Mouse (Mus musculus): ENCODE results near the gene Gm20388.
A peak's percentile ranks its signal among the peaks of the same experiment; 100 is the strongest.

Gm20388 gene

DNA sequence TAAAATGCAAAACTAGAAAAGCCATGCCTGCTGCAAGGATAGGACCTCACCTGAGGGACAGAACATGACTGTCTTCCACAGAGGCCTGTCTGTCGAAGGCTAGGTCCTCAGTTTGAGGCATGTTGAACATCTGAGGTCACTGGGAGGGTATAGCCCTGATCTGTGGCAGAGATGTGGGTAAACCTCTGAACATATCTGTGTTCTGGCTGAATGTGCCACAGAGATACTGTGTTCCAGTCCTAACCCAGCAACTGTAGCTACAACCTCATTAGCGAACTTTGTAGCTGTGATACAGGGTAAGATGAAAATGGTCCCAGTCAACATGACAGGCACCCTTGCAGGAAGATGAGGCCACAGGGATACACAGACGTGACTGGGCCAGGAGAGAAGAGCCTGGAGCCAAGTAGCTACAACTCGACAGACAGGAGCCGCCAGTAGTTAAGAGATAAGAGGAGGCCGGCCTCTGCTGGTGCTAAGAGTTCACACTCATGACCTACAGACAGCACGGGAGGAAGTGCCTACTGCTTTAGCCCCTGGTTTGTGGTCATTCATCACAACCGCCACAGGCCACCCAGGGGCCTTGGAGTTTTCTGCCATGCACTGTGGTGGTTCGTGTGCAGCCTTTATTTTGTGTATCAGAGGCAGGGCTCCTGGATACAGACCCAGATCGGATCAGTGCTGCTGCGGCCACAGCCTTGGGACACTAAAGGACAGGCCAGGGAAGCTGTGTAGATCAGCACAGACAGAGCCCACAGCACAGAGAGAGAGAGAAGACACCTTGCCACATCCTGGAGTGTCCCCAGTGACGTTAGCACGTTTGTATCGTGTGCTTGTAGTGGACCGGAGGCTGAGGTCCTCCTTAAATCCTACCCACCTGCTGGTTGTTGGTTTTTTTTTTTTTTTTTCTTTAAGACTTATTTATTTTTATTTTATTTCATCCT is 2439.0 kb downstream of the Gm20388 start:
- peak; percentile 74 for DNase-seq

DNA sequence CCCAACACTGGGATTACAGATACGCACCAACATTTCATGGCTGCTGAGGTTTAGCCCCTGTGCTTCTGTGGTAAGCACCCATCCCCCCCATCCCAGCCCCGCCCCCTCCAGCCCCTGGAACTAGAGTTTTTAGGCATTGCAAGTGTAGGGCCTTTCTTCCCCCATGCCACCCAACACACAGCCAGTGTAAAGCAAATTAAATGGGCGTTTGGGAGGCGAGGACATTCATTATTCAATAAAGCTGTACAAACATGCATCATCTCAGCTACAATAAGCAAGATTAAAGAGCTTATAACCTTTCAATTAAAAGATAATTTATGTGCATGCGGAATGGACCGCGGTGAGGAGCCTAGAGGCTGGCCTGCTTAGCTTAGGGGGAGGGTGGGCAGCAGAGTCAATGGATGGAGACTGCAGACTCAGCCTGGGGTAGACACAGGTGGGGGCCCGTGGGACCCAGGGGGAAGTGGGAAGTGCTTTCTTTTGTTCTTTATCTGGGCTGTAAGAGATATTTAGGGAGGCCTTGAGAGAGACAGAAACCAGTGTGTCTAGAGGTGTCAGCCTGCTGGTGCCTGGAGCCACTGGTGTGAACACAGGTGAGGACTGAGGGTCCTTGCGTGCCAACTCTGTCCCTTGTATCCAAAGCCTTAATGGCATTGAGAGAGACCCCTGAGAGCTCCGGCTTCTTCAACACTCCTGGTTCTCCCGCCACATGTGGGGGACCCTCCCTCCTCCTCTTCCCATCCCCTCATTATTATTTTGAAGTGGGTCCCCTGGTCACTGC is 2439.9 kb downstream of the Gm20388 start:
- DNase-seq = no peak

DNA sequence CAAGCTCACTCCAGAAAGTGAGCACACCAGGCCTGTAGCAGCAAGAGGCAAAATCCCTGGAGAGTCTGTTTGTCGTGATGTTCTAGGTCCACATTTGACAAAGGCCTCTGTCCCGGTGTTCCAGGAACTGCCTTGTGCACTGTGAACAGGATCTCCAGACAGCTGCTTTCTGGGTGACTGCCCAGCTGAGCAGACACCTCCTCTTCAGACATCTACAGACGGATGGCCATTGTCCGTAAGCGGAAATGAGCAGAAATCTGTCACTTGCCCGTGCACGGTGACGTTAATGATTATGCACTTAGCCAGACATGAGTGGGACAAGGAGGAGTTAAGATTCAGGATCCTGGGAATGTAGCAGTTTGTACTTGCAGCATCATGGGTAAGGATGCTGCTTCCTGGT is 2443.5 kb downstream of the Gm20388 start:
- DNase-seq = no peak

DNA sequence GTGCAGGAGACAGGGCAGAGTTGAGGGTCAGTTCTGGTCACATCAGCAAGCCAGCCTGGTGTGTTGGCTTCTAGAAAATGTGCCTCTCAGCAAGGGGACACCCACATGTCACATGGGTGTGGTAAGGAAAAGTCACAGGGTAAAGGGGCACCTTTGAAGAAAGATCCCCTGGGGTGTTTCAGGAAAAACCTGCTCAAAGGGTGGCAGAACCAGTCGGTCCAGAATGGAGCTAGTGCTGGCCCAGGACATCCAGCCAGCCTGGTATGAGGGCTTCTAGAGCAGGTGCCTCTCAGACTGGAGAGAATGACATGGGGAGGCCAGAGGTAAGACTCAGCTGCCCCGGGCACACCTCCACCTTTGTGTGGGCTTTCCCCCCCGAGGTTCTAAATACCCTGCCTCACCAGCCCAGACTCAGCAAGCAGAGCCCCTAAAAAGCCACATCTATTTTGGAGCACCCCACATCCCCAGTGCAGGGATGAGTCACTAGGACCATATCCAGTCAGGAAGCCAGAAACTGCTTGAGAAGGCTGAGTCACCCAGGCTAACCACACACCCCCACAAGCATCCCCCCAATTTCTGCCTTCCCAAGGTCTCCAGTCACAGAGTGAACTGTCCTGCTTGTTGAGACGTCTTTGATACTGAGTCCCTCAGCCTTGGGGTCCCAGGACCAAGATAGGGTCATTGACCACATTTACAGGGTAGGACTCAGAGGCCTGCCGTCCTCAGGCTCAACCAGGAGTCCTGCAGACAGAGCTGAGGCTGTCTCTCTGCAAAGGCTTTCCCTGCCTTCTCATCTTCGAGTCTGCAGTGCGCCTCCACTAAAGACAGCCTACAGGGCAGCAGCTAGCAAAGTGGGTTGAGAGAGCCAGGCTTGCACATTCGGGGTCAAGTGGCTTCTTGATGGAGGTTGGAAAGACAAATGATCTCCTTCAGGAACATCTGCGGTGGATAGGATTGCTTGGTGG is 2445.3 kb downstream of the Gm20388 start:
- DNase-seq = no peak

DNA sequence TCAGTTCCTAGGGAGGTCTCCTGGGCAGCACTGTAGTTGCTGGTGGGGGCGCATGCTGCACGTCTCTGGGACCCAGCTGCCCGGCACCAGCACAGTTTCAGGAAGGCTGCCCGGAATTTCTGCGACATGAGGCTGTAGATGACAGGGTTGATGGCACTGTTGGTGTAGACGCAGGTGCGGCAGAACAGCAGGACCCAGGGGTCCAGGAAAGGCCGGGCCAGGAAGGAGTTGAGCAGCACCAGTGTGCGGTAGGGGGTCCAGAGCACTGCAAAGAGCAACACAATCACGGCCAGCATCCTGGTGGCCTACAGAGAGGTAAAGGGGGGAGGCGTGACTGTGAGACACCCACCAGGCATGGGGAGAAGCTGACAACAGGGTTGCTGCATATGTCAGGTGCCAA is 2446.6 kb downstream of the Gm20388 start:
- no peak for DNase-seq

DNA sequence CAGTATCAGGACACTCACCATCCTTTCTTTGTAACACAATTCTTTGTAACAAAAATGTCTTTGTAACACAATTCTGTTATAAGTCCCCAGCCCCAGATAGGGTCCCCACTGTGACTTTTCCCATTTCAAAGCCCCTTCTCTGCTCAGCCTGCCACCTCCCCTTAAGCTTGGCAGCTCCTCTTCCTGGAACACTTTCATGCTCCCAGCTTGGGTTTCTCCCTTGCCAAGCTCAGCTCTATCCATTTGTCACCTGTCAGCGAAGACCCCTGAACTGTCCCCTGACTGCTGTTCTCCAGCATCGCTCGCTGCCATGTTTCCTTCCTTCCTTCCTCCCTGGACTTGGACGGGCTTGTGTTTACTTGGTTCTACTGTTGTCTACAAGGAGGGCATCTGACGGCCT is 2447.0 kb downstream of the Gm20388 start:
- no peak for DNase-seq

DNA sequence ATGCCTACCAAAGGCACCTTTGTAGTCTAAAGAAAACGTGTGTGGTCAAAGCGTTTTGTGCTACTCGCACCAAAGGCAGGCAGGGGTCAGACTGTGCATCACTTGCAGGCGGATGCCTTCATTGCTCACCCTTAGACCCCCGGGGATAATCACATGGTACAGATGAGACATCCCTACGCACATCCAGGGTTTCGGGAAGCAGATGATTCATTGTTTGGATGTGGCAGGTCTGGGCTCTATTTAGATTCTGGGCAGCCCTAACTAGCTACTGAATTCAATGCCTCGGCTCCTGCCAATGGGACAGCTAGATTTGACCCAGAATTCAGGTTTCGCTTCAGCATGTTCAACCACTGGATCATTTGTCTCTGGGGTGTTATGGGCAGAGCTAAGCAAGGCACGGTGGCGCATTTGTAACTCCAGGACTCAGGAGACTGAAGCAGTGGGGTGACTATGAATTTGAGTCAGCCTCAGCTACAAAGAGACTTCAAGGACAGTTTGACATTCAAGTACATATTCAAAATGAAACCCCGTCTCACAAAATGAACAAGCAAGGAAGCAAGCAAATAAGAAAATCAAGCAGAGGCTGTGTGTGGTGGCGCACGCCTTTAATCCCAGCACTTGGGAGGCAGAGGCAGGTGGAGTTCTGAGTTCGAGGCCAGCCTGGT is 2448.6 kb downstream of the Gm20388 start:
- no peak for DNase-seq

DNA sequence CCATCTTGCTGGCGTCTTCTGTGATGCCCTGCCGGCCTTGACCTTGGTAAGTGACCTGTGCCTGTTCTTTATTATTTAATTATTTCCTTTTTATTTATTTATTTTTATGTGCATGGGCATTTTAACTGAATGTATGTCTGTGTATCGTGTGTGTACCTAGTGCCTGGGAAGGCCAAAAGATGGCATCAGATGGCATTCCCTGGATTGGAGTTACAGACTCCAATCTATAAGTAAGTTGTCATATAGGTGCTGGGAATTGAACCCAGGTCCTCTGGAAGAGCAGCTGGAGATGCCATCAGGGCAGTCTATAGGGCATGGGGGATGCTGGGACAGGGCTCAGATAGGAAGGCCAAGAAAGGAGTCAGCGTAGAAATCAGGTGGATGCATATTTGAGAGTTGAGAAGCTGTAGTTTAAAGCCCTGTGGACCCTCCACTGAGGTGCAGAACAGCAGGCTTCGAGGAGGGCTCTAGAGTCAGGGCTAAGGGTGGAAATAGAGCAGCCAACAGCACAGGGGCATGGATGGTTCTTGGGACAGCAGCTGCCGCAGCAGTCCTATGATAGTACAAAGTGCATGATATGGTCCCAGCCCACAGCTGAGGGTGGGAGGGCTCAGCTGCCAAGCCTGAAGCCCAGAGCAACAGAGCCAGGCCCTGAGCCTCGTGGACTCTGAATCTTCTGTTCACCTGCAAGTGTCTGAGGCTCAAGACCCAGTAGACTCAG is 2450.2 kb downstream of the Gm20388 start, which contains the start of gene Trhr2:
Trhr2 (minus strand) TSS at position 51 of the 721 bp plus-strand sequence.
- no peak for DNase-seq

DNA sequence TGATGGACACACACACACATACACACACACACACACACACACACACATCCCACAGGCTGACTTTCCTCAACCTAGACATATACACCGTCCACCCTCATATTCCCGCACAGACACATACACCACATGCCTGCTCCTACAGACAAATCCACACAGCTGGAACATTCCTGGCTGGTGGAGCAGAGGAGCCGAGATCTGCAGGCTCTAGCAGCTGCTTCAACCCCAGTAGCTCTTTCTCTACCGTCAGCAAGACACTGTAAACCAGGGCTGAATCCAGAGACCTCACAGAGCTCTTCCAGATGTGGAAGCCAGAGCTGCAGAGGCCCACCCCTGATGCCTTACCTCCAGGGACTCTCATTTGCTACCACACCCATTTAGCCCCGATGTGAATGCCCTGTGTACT is 2451.6 kb downstream of the Gm20388 start:
- DNase-seq = no peak

DNA sequence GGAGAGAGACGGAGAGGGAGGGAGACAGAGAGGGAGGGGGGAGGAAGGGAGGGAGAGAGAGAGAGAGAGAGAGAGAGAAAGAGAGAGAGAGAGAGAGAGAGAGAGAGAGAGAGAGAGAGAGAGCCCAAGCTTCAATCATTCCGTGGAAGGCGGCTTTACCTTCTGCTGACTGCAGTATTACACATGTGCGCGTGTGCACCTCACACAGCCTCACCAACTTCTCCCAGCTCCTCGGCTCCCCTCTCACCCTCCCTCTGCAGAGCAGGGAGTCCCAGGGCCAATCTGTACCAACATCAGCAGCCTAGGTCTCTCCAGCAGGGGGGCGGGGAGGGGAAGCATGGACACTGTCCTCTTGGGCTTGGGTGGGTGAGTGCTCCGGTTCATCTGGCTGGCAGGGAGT is 2452.3 kb downstream of the Gm20388 start:
- DNase-seq = no peak

DNA sequence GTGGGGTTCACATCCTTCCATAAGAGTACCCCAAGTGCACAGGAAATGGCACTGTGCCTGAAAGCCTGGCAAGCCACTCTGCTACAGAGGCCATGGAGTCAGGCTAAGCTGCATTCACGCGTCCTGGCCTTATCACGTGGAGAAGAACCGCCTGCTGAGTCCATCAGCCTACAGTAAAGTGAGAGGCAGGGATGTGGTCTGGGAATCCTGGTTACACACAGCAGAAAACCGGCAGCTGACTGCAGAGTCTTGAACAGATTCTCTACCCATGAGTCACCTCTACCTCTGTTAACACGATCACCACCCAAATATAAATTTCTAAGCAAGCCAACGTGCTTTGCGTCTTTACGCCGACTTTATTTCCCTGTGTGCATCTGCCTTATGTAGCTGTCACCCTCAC is 2457.9 kb downstream of the Gm20388 start:
- DNase-seq = no peak

DNA sequence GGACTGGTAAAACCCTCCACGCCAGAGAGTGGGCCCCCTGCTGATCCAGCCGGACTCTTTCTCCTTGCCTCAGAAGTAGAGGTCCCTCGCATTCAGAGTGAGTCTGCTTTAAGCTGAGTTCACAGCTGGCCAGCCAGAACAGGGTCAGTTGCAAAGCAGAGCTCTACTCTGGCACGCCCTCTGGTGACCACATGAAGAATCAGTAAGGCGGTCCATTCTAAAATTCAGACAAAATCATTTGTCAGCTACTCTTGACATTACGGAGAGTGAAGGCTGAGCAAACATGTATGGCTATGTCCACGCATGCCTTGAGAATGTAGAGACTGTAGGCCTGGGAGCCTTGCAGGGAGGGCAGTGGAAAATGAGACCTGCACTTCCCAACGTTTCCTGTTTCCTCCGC is 2459.0 kb downstream of the Gm20388 start:
- DNase-seq = peak; percentile 77

DNA sequence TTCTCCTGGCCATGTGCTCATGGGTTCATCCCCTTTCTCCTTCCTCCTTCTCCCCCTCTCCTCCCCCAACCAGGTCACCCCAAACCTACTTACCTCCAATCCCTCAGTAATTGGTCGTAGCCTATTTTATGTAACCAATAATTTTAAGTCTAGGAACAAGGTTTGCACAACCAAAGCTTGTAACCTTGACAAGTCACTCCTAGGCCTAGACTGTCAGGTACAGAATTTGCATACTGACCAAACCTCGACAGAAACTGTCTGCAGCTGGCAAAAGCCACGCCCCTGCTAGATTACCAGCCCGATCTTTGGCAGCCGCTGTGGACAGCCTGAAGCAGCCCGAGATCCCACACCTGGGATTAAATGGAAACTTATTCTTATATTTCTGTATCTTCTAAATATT is 2461.1 kb downstream of the Gm20388 start:
- no peak for DNase-seq

DNA sequence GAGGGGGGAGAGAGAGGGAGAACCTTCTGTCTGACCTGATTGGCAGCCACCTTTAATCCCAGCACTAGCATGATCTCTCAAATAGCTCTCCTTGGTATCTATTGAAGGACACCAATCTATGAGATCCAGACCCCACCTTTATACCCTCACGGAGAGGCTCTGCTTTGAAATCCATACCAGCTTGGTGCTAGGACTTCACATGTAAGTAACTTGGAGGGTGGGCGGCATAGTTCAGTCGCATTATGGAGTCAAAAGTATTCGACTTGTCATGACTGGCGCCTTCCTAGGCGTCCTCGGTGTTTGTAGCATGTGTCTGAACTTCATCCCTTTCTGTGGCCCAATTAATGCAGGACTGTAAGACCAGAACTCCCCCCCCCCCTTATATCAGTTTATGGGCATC is 2464.7 kb downstream of the Gm20388 start:
- DNase-seq = no peak

DNA sequence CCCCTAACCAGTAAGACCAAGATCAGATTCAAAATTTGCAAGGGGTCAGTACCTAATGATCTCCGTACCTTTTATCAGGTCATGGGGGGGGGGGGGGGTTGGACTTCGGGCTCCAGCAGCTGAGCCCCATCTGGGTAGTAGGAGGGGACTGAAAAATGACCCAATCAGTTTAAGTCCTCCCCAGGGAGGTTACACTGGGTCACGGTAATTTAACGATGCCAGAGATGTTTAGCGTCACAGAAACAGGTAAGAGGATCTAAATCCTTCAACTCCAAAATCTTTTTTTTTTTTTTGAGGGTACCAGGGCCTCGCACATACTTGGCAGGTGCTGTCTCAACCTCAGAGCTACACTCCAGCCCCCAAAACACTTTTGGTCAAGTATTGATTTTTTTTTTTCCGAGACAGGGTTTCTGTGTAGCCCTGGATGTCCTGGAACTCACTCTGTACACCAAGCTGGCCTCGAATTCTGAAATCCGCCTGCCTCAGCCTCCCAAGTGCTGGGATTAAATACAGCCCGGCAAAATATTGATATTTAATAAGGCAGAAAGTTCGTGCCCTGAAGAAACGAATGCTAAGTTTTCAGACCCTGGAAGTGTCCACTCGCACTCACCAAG is 2465.2 kb downstream of the Gm20388 start:
- no peak for DNase-seq

DNA sequence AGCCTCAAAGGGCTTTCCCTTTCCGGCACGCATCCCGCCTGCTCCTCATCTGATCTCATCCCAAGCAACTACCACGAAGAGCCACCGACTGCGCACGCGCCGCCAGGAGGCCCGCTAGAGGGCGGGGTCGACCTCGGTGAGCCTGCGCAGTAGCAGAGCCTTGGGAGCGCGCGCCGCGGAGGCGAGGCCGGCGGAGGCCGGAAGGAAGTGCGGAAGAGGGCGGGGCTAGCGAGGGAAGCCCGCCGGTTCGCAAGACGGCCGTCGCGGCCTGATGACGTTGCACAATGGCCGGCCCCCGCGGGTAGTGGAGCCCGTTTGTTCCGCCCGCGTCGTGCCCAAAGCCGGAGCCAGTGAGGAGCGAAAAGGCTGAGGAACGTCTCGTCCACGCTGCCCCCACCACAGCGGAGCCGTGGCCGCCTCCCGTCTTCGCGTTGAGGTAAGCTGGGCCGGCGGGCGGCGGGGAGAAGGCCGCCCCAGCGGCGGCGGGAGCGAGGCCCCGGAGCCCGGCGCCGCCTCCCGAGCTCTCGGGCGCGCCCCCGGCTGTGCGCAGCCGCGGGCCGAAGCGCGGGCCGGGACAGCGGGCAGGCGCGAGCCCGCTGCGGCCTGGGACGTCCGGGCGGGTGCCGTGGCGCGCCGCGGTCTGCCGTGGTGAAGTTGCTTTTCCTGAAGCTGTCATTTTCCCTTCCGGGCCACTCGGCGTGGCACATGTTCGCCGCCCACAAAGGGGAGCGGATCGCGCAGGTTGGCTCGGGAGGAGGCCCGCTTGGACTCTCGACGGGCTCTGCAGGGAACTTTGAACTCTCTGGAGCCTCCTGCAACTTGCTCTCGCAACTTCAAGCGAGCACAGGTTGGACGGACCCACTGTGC is 2466.0 kb downstream of the Gm20388 start, which contains the start of gene Zc3h18:
Zc3h18 (plus strand) TSS at position 245 of the 867 bp plus-strand sequence.
- peak; percentile 100 for DNase-seq

DNA sequence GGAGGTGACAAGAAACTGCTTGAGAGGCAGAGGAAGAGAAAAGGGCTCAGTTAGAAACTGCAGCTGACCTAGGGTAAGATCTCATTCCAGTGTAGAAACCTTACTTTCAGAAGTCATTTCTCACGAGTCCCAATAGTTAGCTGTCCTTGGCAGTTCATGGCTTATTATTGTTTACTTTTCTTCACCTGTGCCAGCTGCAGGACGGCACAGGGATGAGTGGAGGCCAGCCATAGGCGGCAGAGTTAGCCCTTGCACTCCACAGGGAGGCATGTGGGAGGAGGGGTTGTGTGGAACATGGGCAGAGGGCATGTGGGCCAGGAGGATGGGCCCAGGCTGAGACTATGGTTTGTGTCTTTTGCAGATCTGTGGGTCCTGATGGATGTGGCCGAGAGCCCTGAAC is 2472.4 kb downstream of the Gm20388 start:
- DNase-seq = no peak

DNA sequence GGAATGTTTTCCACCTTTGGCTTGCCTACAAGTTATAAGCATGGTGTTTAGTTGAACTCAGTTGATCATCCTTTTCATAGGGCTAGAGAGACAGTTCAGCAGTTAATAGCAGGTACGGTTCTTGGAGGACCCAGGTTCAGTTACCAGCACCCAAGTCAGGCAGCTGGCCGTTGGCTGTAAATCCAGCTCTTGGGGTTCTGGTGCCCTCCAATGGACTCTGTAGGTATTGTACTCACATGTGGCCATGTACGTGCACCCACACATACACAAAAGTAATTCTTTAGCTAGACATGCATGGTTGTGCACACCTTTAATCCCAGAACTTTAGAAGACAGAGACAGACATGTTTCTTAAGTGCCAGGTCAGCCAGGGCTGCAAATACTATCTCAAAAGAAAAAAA is 2478.7 kb downstream of the Gm20388 start:
- DNase-seq = no peak

DNA sequence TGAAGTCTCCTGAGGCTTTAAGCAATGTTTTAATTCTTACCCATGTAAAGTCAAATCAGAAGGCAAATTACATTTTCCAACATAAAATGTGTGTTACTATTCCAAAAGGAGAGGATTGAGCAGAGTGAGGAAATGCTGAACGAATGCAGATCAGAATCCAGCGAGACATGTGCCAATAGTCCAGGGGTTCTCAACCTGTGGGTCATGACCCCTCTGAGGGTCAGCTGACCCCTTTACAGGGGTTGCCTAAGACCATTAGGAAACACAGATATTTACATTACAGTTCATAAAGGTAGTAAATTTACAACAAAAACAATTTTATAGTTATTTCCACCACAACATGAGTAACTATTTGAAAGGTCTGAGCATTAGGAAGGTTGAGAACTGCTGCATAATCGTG is 2480.1 kb downstream of the Gm20388 start:
- DNase-seq = no peak

DNA sequence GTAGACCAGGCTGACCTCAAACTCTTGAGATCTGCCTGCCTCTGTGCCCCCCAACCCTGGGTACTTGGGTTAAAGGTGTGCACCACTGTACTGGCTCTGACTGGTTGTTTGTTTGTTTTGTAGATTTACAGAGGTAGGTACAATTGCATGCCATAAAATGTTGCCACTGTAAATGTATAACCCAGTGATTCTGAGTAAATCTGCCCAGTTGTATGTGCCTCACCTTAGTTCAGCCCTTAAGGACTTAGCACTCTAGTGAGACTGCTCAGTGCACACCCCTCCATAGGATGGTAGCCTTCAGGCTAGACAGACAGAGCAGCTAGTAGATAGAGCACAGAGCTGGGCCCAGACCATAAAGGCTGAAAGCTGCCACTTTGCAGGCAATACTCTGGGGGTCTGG is 2483.1 kb downstream of the Gm20388 start:
- DNase-seq = no peak

Measured in liver (tissue).